Mouse (Mus musculus) left cerebral cortex, postnatal 14 days (tissue): ENCODE data around the gene Vmn1r208. TPM values are rescaled to one million over a fixed set of nuclear protein-coding genes. Genes with fewer than 3 reads are reported as not detected.
A peak's percentile ranks its signal among the peaks of the same experiment; 100 is the strongest.
"Not testable (repeated sequence)": the region's sequence is repeated elsewhere in the genome, so short reads cannot be mapped to it uniquely, and the experiment has no call there.

ENCODE experiments used
- DNase-seq, 2 experiments: peaks; one replicate each; pipeline ENCODE4 v3.0.0; 2021 to 2022; ENCODE audit warnings: low spot score in 2 of 2, mixed read lengths in 1 of 2
- intact Hi-C: fragments of 180-260 bp; cut with DNase I; formaldehyde crosslinking; loops from one replicate; pipeline ENCODE4 v1.15.1; 2025
- long read RNA-seq, 2 experiments: library from polyadenylated mRNA; stranded (forward); transcript quantifications; one replicate each; pipeline ENCODE4 v2.0.0; 2021
- total RNA-seq, 2 experiments: library from RNA; stranded (reverse); gene quantifications; 2 replicates each; pipeline ENCODE4 v1.2.3; 2021

The Vmn1r208 gene
- total RNA-seq, result not detected
- long read RNA-seq, experiment 1, result 0 reads
- long read RNA-seq, experiment 2, result 0 reads

GRCm38 (mm10) chr13:22777300-22777699 lies at the start of gene Vmn1r208:
Vmn1r208 (minus strand) TSS chr13:22777400.
- intact Hi-C loops, DNase-seq: not testable (repeated sequence)

GRCm38 (mm10) chr13:22821601-22822000 lies 44.4 kb upstream of the Vmn1r208 start:
- DNase-seq, intact Hi-C loops: not testable (repeated sequence)

DNA sequence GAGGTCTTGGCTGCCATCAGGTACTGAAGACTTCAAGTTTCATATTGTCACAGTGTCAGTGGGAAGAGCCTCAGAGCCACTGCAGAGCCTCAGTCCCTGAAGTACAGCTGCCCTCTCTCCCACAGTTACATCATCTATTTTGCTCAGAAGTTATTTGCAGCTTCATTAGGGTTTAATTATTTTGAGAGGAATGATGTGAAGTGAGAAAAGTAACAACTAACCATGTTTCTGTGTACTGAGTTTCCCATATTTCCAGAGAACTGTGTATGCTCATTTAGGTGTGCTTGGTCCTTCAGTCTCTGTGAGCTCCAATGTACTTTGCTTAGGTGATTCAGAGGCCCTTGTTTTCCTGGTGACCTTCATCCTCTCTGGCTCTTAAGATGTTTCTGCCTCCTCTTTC lies 32.4 kb upstream of the Vmn1r208 start, which contains the start of gene Vmn1r209:
TSS of gene Vmn1r209 (minus strand) at position 101 of the 400 bp plus-strand sequence.
- intact Hi-C loops, DNase-seq: not testable (repeated sequence)

GRCm38 (mm10) chr13:22788096-22788495 lies 10.9 kb upstream of the Vmn1r208 start:
- intact Hi-C loops, DNase-seq: not testable (repeated sequence)

DNA sequence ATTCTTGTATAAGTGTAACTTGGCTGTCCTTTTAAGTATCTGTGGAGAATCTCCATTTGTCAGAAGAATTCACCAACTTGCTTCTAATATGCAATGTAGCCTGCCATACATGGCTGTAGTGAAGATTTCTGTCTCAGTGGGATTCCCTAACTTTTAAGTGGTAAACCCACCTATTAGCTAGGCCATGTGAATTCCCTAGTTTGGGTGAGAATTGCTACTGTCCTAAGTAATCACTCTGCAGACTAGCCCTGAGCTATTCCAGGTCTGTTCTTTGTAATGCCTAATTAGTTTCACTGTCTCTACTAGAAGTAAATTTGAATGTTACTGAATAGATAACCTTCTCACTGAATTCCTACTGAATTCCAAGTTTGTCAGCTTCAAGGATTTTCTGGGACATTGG lies 7.0 kb upstream of the Vmn1r208 start:
- DNase-seq, intact Hi-C loops: not testable (repeated sequence)

GRCm38 (mm10) chr13:22771592-22771991 lies 5.6 kb downstream of the Vmn1r208 start:
- DNase-seq, intact Hi-C loops: not testable (repeated sequence)

- intact Hi-C loops, result no loop called here
- peak in 1 of 2 experiments; percentile 0 for DNase-seq
Observed at GRCm38 (mm10) chr13:22747524-22747923, 29.7 kb downstream of the Vmn1r208 start.

DNA sequence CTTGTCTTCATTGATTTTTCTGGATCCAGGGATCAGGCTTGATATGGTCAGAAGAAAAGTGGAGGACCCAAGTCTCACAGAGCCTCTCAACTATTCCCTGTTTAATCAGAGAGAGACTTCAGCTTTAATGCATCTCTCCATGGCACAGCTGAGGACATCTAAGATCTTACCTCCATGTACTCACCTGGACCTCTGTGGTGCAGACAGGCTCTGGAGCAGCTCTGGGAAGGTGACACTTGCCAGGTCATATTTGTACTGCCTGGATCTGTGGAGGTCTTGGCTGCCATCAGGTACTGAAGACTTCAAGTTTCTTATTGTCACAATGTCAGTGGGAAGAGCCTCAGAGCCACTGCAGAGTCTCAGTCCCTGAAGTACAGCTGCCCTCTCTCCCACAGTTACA lies 47.7 kb downstream of the Vmn1r208 start, which contains the start of gene Vmn1r207-ps:
TSS of gene Vmn1r207-ps (minus strand) at position 101 of the 400 bp plus-strand sequence.
- intact Hi-C loops, DNase-seq: not testable (repeated sequence)

Other genes with a start within 250 kb of the Vmn1r208 start
- gene Vmn1r204, start 224.2 kb downstream of the Vmn1r208 start, total RNA-seq, result not detected
- gene Vmn1r205, start 184.4 kb downstream of the Vmn1r208 start, total RNA-seq, result not detected
- gene Vmn1r206, start 153.1 kb downstream of the Vmn1r208 start, total RNA-seq, result not detected
- under 1 TPM; 0.11 to 0.15 TPM for gene Vmn1r207-ps, start 47.8 kb downstream of the Vmn1r208 start, total RNA-seq
- under 1 TPM in 1 of 2 experiments, not detected in 1; 0.04 TPM for gene Vmn1r209, start 32.3 kb upstream of the Vmn1r208 start, total RNA-seq
- gene Vmn1r210, start 53.9 kb upstream of the Vmn1r208 start, total RNA-seq, result not detected
- not detected for gene Vmn1r211, start 80.2 kb upstream of the Vmn1r208 start, total RNA-seq
- not detected for gene Vmn1r212, start 106.8 kb upstream of the Vmn1r208 start, total RNA-seq
- gene Vmn1r213, start 230.3 kb upstream of the Vmn1r208 start, total RNA-seq, result not detected